Mouse (Mus musculus) C2C12 (cell line): ENCODE results near the gene Hinfp. TPM values are rescaled to one million over a fixed set of nuclear protein-coding genes. Genes with fewer than 3 reads are reported as not detected.

Experiments used
- H3K27me3 ChIP-seq: one replicate; pipeline ENCODE4 v1.6.1; 2011; ENCODE audit not compliant: control insufficient read depth, insufficient read depth, insufficient read length
- H3K36me3 ChIP-seq: one replicate; pipeline ENCODE4 v1.6.1; 2011; ENCODE audit not compliant: control insufficient read depth, insufficient read depth
- H3K4me3 ChIP-seq: one replicate; pipeline ENCODE4 v1.5.1; 2011; ENCODE audit warnings: mild to moderate bottlenecking, control low read depth; ENCODE audit not compliant: poor library complexity, insufficient read depth, severe bottlenecking
- H3K79me2 ChIP-seq: one replicate; pipeline ENCODE4 v1.6.1; 2011; ENCODE audit not compliant: control insufficient read depth, insufficient read depth
- H3K79me3 ChIP-seq: one replicate; pipeline ENCODE4 v1.6.1; 2011; ENCODE audit warnings: low read depth, control low read depth
- H3ac ChIP-seq: one replicate; pipeline ENCODE3; 2011; ENCODE audit warnings: low read depth; ENCODE audit not compliant: control insufficient read depth, insufficient read length
- CEBPB ChIP-seq: IDR thresholded peaks from one replicate; pipeline ENCODE4 v1.6.1; 2011; ENCODE audit warnings: low read depth, mild to moderate bottlenecking, control low read depth, moderate library complexity
- CTCF ChIP-seq: IDR thresholded peaks from one replicate; pipeline ENCODE4 v1.5.1; 2011; ENCODE audit not compliant: control insufficient read depth, insufficient read depth, insufficient read length
- FOSL1 ChIP-seq: IDR thresholded peaks from one replicate; pipeline ENCODE4 v1.8.0; 2011; ENCODE audit warnings: mild to moderate bottlenecking, low read length; ENCODE audit not compliant: poor library complexity, insufficient read depth, severe bottlenecking
- MAX ChIP-seq: IDR thresholded peaks from one replicate; pipeline ENCODE4 v1.6.1; 2011; ENCODE audit warnings: mild to moderate bottlenecking, control low read depth
- MYOD1 ChIP-seq: IDR thresholded peaks from one replicate; pipeline ENCODE4 v1.6.1; 2011; ENCODE audit warnings: low read depth; ENCODE audit not compliant: control insufficient read depth, insufficient read length
- MYOG ChIP-seq: IDR thresholded peaks from one replicate; pipeline ENCODE4 v1.6.1; 2011; ENCODE audit not compliant: control insufficient read depth, insufficient read length; ENCODE audit errors: extremely low read depth
- USF1 ChIP-seq: IDR thresholded peaks from one replicate; pipeline ENCODE4 v1.6.1; 2011; ENCODE audit warnings: low read depth, mild to moderate bottlenecking, control low read depth, moderate library complexity
- microRNA-seq: library from miRNA; unstranded; fragments of <30 nt; microRNA quantifications from one replicate; pipeline ENCODE4, GENCODE M21; 2019; ENCODE audit warnings: borderline microRNAs expressed
- polyA plus RNA-seq: library from polyadenylated mRNA; unstranded; fragments of >200 nt; fragmentation: generic; extraction: Trizol; gene quantifications from one replicate; pipeline ENCODE4 v1.2.1, GENCODE M21; 2012; ENCODE audit warnings: missing spikeins

Gene Hinfp
- polyA plus RNA-seq, 1 experiment: 9.1 TPM

GRCm38 (mm10) chr9:44243621-44244020, 61.9 kb downstream of the Hinfp start:
- peaks cover 7% of the 10 kb centered on the region for H3K27me3 ChIP-seq
- H3ac ChIP-seq: no peak overlapping the region
- H3K79me3 ChIP-seq: no peaks in the 10 kb centered on the region
- TF ChIP-seq MAX: no peak
- TF ChIP-seq CTCF: no peak
- TF ChIP-seq FOSL1: no peak
- no peak for TF ChIP-seq USF1
- no peak for TF ChIP-seq MYOG
- no peak for TF ChIP-seq CEBPB
- TF ChIP-seq MYOD1: no peak
- H3K4me3 ChIP-seq: no peak overlapping the region
- no peaks in the 10 kb centered on the region for H3K36me3 ChIP-seq
- H3K79me2 ChIP-seq: no peaks in the 10 kb centered on the region

Small RNA genes lying within 50 kb of the gene (microRNA-seq; reads per million reads assigned to microRNA genes)
- gene Gm44335: not detected

Other genes starting within 250 kb of the Hinfp start
- gene Usp2, start 238.7 kb downstream of the Hinfp start, polyA plus RNA-seq: 0.73 TPM
- gene Mfrp, start 203.9 kb downstream of the Hinfp start, polyA plus RNA-seq: 0.05 TPM
- 0.15 TPM for gene C1qtnf5, start 198.4 kb downstream of the Hinfp start, polyA plus RNA-seq
- 0.05 TPM for gene Gm49380, start 192.2 kb downstream of the Hinfp start, polyA plus RNA-seq
- gene Rnf26, start 192.2 kb downstream of the Hinfp start, polyA plus RNA-seq: 52.6 TPM
- 21.7 TPM for gene Mcam, start 171.2 kb downstream of the Hinfp start, polyA plus RNA-seq
- 8.2 TPM for gene Cbl, start 71.6 kb downstream of the Hinfp start, polyA plus RNA-seq
- gene Ccdc153, start 65.0 kb downstream of the Hinfp start, polyA plus RNA-seq: 0.04 TPM
- not detected for gene Pdzd3, start 54.2 kb downstream of the Hinfp start, polyA plus RNA-seq
- 3.4 TPM for gene Nlrx1, start 37.1 kb downstream of the Hinfp start, polyA plus RNA-seq
- 0.21 TPM for gene Abcg4, start 17.1 kb downstream of the Hinfp start, polyA plus RNA-seq
- gene C2cd2l, start 14.6 kb upstream of the Hinfp start, polyA plus RNA-seq: 18.8 TPM
- gene Dpagt1, start 20.3 kb upstream of the Hinfp start, polyA plus RNA-seq: 34.0 TPM
- 347 TPM for gene H2afx, start 29.0 kb upstream of the Hinfp start, polyA plus RNA-seq
- 59.6 TPM for gene Hmbs, start 38.6 kb upstream of the Hinfp start, polyA plus RNA-seq
- 26.1 TPM for gene Vps11, start 56.0 kb upstream of the Hinfp start, polyA plus RNA-seq
- gene Hyou1, start 73.8 kb upstream of the Hinfp start, polyA plus RNA-seq: 68.3 TPM
- gene Slc37a4, start 91.2 kb upstream of the Hinfp start, polyA plus RNA-seq: 11.5 TPM
- gene Rps25, start 101.5 kb upstream of the Hinfp start, polyA plus RNA-seq: 2,166 TPM
- gene Trappc4, start 101.9 kb upstream of the Hinfp start, polyA plus RNA-seq: 149 TPM
- 17.9 TPM for gene Ccdc84, start 112.9 kb upstream of the Hinfp start, polyA plus RNA-seq
- gene Foxr1, start 135.5 kb upstream of the Hinfp start, polyA plus RNA-seq: not detected
- gene Upk2, start 149.3 kb upstream of the Hinfp start, polyA plus RNA-seq: 0.04 TPM
- 31.4 TPM for gene Bcl9l, start 177.2 kb upstream of the Hinfp start, polyA plus RNA-seq